Mouse (Mus musculus) thymus, adult 2 months (tissue): ENCODE measurements around the gene Fry.

ENCODE experiments used
- CTCF ChIP-seq: fragments of 200-500 bp; IDR thresholded peaks from 2 replicates; pipeline ENCODE4 v1.5.1; 2012; ENCODE audit warnings: mild to moderate bottlenecking, control low read depth, low read length, moderate library complexity, borderline replicate concordance; ENCODE audit not compliant: control insufficient read depth, poor library complexity, insufficient read depth; ENCODE audit errors: extremely low read depth
- POLR2A ChIP-seq: fragments of 200-500 bp; IDR thresholded peaks from 2 replicates; pipeline ENCODE4 v1.6.1; 2012; ENCODE audit warnings: mild to moderate bottlenecking, low read length, control low read depth, moderate library complexity; ENCODE audit not compliant: control insufficient read depth, poor library complexity, insufficient read depth; ENCODE audit errors: extremely low read depth

- TF ChIP-seq CTCF (no peak), POLR2A (no peak)
Measured at GRCm38 (mm10) chr5:150156063-150156786, 37.8 kb downstream of the Fry start.
